Mouse (Mus musculus): ENCODE results near the gene Fmnl1. TPM values are rescaled to one million over a fixed set of nuclear protein-coding genes. Genes with fewer than 3 reads are reported as not detected.

Fmnl1 gene
- polyA plus RNA-seq, 1 experiment, result 1.1 TPM

- no peak overlapping the region; the same call in 1 of the 2 replicates for H3K4me3 ChIP-seq (ENCODE audit: insufficient read depth, low read length)
- TF ChIP-seq POLR2A (IDR thresholded peaks at IDR 0.05; ENCODE audit: low read depth, low read length) (no peak), CTCF (IDR thresholded peaks at IDR 0.05; ENCODE audit: borderline replicate concordance, insufficient read depth, low read length) (peak; percentile 92)
- no peak overlapping the region for H3K27ac ChIP-seq (ENCODE audit: insufficient read depth, low read length)
- no peaks in the 10 kb centered on the region for H3K4me1 ChIP-seq (ENCODE audit: control insufficient read depth, insufficient read depth, low read length)
Observed at GRCm38 (mm10) chr11:103158621-103159478, 12.1 kb upstream of the Fmnl1 start.

DNA sequence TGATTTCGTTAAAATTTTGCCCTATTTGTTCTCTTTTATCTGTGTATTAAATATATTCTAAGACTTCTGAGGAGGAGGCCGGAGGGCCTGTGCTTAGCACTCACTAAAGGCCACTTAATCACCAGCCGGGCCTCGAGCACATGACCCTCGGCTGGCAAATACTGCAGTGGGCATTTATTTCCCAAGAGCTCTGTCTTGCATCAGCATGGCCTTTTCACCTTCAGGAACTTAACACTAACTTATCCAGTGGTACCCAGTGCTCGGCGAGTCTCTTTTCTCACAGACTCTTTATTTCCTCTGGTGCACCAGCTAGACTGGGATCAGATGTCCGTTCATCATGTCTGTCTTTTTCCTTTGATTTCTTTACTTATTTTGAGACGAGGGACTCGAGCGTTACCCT is 10.2 kb upstream of the Fmnl1 start:
- H3K27ac ChIP-seq (ENCODE audit: insufficient read depth, low read length), result no peak overlapping the region
- TF ChIP-seq POLR2A (IDR thresholded peaks at IDR 0.05; ENCODE audit: low read depth, low read length) (no peak), CTCF (IDR thresholded peaks at IDR 0.05; ENCODE audit: borderline replicate concordance, insufficient read depth, low read length) (no peak)
- H3K4me3 ChIP-seq (ENCODE audit: insufficient read depth, low read length), result no peak overlapping the region
- H3K4me1 ChIP-seq (ENCODE audit: control insufficient read depth, insufficient read depth, low read length), result no peaks in the 10 kb centered on the region

DNA sequence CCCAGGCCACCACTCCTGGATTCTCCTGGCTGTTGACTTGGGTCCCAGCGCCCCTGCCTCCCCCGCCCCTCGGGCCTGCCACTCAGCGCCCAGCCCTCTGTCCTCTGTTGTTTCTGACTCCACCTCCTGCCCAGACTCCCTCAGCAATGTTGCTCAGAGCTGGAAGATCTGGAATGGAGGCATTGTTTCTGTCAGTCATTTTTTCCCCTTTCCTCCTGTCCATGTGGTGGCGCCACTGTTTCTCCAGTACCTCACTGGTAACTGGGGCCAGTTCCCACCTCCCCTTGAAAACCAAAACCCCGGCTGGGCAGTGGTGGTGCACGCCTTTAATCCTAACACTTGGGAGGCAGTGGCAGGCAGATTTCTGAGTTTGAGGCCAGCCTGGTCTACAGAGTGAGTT is 9.5 kb upstream of the Fmnl1 start:
- TF ChIP-seq POLR2A (IDR thresholded peaks at IDR 0.05; ENCODE audit: low read depth, low read length) (no peak), CTCF (IDR thresholded peaks at IDR 0.05; ENCODE audit: borderline replicate concordance, insufficient read depth, low read length) (no peak)
- Histone ChIP-seq H3K4me1 (ENCODE audit: control insufficient read depth, insufficient read depth, low read length) (no peaks in the 10 kb centered on the region), H3K4me3 (ENCODE audit: insufficient read depth, low read length) (no peak overlapping the region), H3K27ac (ENCODE audit: insufficient read depth, low read length) (no peak overlapping the region)

DNA sequence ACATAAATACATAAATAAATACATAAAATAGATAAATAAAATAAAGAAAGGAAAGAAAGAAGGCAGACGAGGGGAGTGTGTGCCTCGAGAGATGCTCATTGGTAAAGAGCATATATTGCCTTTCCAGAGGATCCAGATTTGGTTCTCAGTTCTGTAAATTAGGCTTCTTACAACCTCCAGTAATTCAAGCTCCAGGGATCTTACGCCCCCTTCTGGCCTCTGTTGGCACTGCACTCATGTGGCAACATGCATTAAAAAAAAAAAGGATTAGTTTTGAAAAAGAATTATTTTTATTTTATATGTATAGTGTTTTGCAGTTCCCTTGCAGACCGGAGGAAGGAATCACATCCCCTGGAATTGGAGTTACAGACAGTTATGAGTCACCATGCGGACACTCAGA is 8.8 kb upstream of the Fmnl1 start:
- H3K4me1 ChIP-seq (ENCODE audit: control insufficient read depth, insufficient read depth, low read length), result no peaks in the 10 kb centered on the region
- no peak overlapping the region for H3K4me3 ChIP-seq (ENCODE audit: insufficient read depth, low read length)
- no peak overlapping the region for H3K27ac ChIP-seq (ENCODE audit: insufficient read depth, low read length)
- TF ChIP-seq POLR2A (IDR thresholded peaks at IDR 0.05; ENCODE audit: low read depth, low read length), result no peak
- no peak for TF ChIP-seq CTCF (IDR thresholded peaks at IDR 0.05; ENCODE audit: borderline replicate concordance, insufficient read depth, low read length)

- Histone ChIP-seq H3K4me3 (ENCODE audit: insufficient read depth, low read length) (no peak overlapping the region), H3K4me1 (ENCODE audit: control insufficient read depth, insufficient read depth, low read length) (no peaks in the 10 kb centered on the region), H3K27ac (ENCODE audit: insufficient read depth, low read length) (no peak overlapping the region)
- no peak for TF ChIP-seq POLR2A (IDR thresholded peaks at IDR 0.05; ENCODE audit: low read depth, low read length)
- no peak for TF ChIP-seq CTCF (IDR thresholded peaks at IDR 0.05; ENCODE audit: borderline replicate concordance, insufficient read depth, low read length)
Observed at GRCm38 (mm10) chr11:103164391-103164790, 6.5 kb upstream of the Fmnl1 start.

- Histone ChIP-seq H3K4me1 (ENCODE audit: control insufficient read depth, insufficient read depth, low read length) (no peaks in the 10 kb centered on the region), H3K27ac (ENCODE audit: insufficient read depth, low read length) (no peak overlapping the region), H3K4me3 (ENCODE audit: insufficient read depth, low read length) (no peak overlapping the region)
- TF ChIP-seq CTCF (IDR thresholded peaks at IDR 0.05; ENCODE audit: borderline replicate concordance, insufficient read depth, low read length) (peak; percentile 98), POLR2A (IDR thresholded peaks at IDR 0.05; ENCODE audit: low read depth, low read length) (no peak)
Observed at GRCm38 (mm10) chr11:103168690-103169390, 2.1 kb upstream of the Fmnl1 start.

- Histone ChIP-seq H3K4me3 (ENCODE audit: insufficient read depth, low read length) (no peak overlapping the region), H3K27ac (ENCODE audit: insufficient read depth, low read length) (no peak overlapping the region), H3K4me1 (ENCODE audit: control insufficient read depth, insufficient read depth, low read length) (no peaks in the 10 kb centered on the region)
- TF ChIP-seq POLR2A (IDR thresholded peaks at IDR 0.05; ENCODE audit: low read depth, low read length) (no peak), CTCF (IDR thresholded peaks at IDR 0.05; ENCODE audit: borderline replicate concordance, insufficient read depth, low read length) (no peak)
Observed at GRCm38 (mm10) chr11:103169664-103170063, 1.2 kb upstream of the Fmnl1 start.

DNA sequence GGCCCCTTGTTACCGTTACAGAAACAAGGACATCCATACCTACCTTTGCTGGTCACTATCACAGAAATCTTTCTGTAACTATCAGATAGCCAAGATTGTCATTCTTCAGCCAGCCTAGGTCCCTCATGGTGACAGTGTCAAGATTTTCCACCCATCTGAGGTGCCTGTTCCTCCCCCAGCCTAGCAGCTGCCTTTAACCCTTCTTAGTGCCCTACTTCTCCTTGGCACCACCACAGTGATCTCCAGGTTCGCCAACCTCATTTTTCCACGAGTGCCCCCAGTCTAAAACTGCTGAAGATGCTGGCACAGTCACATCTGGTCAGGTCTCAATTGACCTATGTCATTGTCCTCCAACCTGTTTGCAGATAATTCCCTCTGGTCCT is 805 bp upstream of the Fmnl1 start:
- no peak overlapping the region for H3K27ac ChIP-seq (ENCODE audit: insufficient read depth, low read length)
- H3K4me1 ChIP-seq (ENCODE audit: control insufficient read depth, insufficient read depth, low read length), result no peaks in the 10 kb centered on the region
- TF ChIP-seq POLR2A (IDR thresholded peaks at IDR 0.05; ENCODE audit: low read depth, low read length), result no peak
- no peak for TF ChIP-seq CTCF (IDR thresholded peaks at IDR 0.05; ENCODE audit: borderline replicate concordance, insufficient read depth, low read length)
- no peak overlapping the region for H3K4me3 ChIP-seq (ENCODE audit: insufficient read depth, low read length)

GRCm38 (mm10) chr11:103171286-103171620 is 346 bp downstream of the Fmnl1 start:
- Histone ChIP-seq H3K4me1 (ENCODE audit: control insufficient read depth, insufficient read depth, low read length) (no peaks in the 10 kb centered on the region), H3K4me3 (ENCODE audit: insufficient read depth, low read length) (peak overlapping the region; percentile 22; the same call in 1 of the 2 replicates), H3K27ac (ENCODE audit: insufficient read depth, low read length) (no peak overlapping the region)
- TF ChIP-seq POLR2A (IDR thresholded peaks at IDR 0.05; ENCODE audit: low read depth, low read length), result no peak
- TF ChIP-seq CTCF (IDR thresholded peaks at IDR 0.05; ENCODE audit: borderline replicate concordance, insufficient read depth, low read length), result no peak

Measured in embryonic fibroblast, embryonic 13.5 days (primary cell).